Mouse (Mus musculus) liver, adult 2 months (tissue): ENCODE measurements around the gene Olfr106-ps.

Experiments
- CTCF ChIP-seq: fragments of 200-500 bp; IDR thresholded peaks from 2 replicates; pipeline ENCODE4 v1.5.1; 2011; ENCODE audit warnings: low read depth, low read length, control low read depth
- POLR2A ChIP-seq: fragments of 200-500 bp; IDR thresholded peaks from 2 replicates; pipeline ENCODE4 v1.6.1; 2011; ENCODE audit warnings: low read length, control low read depth; ENCODE audit not compliant: insufficient read depth; ENCODE audit errors: extremely low read depth

DNA sequence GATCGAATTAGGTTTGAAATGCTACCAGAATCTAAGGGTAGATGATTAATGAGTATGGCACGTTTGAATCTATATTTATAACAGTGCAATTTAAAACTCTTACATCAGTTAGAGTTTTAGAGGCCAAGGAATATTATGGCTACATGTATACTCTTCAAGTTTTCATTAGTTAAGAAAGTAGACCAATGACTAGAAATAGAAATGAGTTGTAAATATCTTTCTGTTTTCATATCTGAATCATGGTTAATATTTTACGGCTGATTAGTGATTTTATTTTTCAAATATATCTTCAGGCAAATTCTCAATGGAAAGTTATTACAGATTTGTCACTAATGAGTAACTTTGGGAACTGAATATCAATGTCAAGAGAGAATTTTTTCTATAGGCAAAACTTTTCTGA lies 8.7 kb downstream of the Olfr106-ps start, which contains the start of gene Olfr107:
- TF ChIP-seq CTCF (no peak), POLR2A (no peak)
